Mouse (Mus musculus): Measurements from ENCODE around the gene Tns1.

Tns1 gene

GRCm38 (mm10) chr1:74060046-74060445, 64.2 kb downstream of the Tns1 start:
- in situ Hi-C loops (cut with MboI, MseI) = no loop called here

- in situ Hi-C loops (cut with MboI, MseI) = no loop called here
Observed at GRCm38 (mm10) chr1:74059552-74059951, 64.7 kb downstream of the Tns1 start.

- in situ Hi-C loops (cut with MboI, MseI) = no loop called here
Observed at GRCm38 (mm10) chr1:74058771-74059170, 65.5 kb downstream of the Tns1 start.

- in situ Hi-C loops (cut with MboI, MseI) = no loop called here
Observed at GRCm38 (mm10) chr1:74058309-74058708, 65.9 kb downstream of the Tns1 start.

GRCm38 (mm10) chr1:74057501-74057900, 66.7 kb downstream of the Tns1 start:
- in situ Hi-C loops (cut with MboI, MseI) = no loop called here

- in situ Hi-C loops (cut with MboI, MseI) = no loop called here
Observed at GRCm38 (mm10) chr1:74055552-74055951, 68.7 kb downstream of the Tns1 start.

- in situ Hi-C loops (cut with MboI, MseI) = no loop called here
Observed at GRCm38 (mm10) chr1:74054471-74054870, 69.8 kb downstream of the Tns1 start.

GRCm38 (mm10) chr1:74054007-74054406, 70.2 kb downstream of the Tns1 start:
- in situ Hi-C loops (cut with MboI, MseI) = no loop called here

- in situ Hi-C loops (cut with MboI, MseI) = no loop called here
Observed at GRCm38 (mm10) chr1:74053068-74053467, 71.2 kb downstream of the Tns1 start.

GRCm38 (mm10) chr1:74051349-74051748, 72.9 kb downstream of the Tns1 start:
- in situ Hi-C loops (cut with MboI, MseI) = no loop called here

GRCm38 (mm10) chr1:74049430-74049829, 74.8 kb downstream of the Tns1 start:
- in situ Hi-C loops (cut with MboI, MseI) = no loop called here

GRCm38 (mm10) chr1:74047722-74048121, 76.5 kb downstream of the Tns1 start:
- in situ Hi-C loops (cut with MboI, MseI) = no loop called here

- in situ Hi-C loops (cut with MboI, MseI) = no loop called here
Observed at GRCm38 (mm10) chr1:74047311-74047710, 76.9 kb downstream of the Tns1 start.

GRCm38 (mm10) chr1:74045034-74045433, 79.2 kb downstream of the Tns1 start:
- in situ Hi-C loops (cut with MboI, MseI) = no loop called here

- in situ Hi-C loops (cut with MboI, MseI) = no loop called here
Observed at GRCm38 (mm10) chr1:74044421-74044820, 79.8 kb downstream of the Tns1 start.

- in situ Hi-C loops (cut with MboI, MseI) = no loop called here
Observed at GRCm38 (mm10) chr1:74043584-74044105, 80.6 kb downstream of the Tns1 start.

GRCm38 (mm10) chr1:74042711-74043467, 81.4 kb downstream of the Tns1 start:
- in situ Hi-C loops (cut with MboI, MseI) = no loop called here

GRCm38 (mm10) chr1:74041692-74042091, 82.6 kb downstream of the Tns1 start:
- in situ Hi-C loops (cut with MboI, MseI) = no loop called here

GRCm38 (mm10) chr1:74041178-74041577, 83.1 kb downstream of the Tns1 start:
- in situ Hi-C loops (cut with MboI, MseI) = no loop called here

GRCm38 (mm10) chr1:74036560-74037390, 87.5 kb downstream of the Tns1 start:
- in situ Hi-C loops (cut with MboI, MseI) = loop anchor here (5.0 kb wide), 1 partner anchor 36 kb away; no protein-coding TSS in a partner anchor

GRCm38 (mm10) chr1:74035912-74036489, 88.2 kb downstream of the Tns1 start:
- in situ Hi-C loops (cut with MboI, MseI) = loop anchor here (5.0 kb wide), 1 partner anchor 36 kb away; no protein-coding TSS in a partner anchor

GRCm38 (mm10) chr1:74035487-74035886, 88.8 kb downstream of the Tns1 start:
- in situ Hi-C loops (cut with MboI, MseI) = loop anchor here (5.0 kb wide), 1 partner anchor 37 kb away; no protein-coding TSS in a partner anchor
